Mouse (Mus musculus): ENCODE results near the gene Olfr374.

Gene Olfr374

DNA sequence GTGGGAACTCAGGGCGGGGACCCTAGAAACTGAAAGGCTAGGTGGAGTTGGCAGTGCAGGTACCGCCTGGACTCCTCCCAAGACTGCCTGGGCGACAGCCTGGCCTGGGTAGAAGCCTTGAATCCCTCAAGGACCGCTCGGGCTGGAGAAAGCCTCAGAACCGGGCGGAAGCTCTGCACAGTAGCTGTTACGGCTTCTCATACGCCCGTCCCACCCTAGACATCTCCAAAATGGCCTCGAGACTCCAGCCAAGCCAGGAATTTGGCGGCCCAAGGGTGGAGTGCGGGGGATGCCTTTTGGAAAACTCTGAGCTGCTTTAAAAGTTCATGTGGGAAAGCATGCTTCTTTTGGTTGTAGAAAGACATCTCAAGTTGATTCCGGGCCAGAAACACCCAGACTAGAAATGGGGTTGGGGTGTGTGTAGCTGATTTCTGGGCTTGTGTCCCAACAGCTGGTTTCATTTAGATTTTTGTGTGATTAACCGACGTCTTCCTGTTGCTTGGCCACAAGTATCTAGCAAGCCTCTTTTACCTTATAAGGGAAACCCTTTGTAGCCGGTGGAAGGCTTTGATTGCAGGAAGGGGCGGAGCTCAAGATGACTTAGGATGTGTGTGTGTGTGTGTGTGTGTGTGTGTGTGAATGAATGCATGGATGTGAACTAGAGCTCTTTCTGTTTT is 29.6 kb downstream of the Olfr374 start:
- peak; percentile 72 for DNase-seq

DNA sequence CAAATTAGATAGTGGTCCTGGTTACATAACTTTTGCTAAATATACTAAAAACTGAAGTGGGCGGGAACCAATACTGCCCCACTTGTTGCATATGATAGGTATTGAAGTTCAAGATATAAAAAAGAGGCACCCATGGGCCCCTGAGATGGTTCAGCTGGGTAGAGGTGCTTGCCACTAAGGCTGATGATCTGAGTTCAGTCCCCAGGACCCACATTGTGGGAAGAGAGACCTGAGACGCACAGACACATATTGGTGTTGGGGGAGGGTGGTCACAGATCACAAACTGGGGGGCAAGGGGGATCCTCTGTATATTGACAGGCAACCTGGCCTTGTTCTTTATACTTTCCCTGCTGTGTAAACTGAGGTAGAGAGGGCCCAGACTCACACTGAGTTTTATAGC is 30.6 kb downstream of the Olfr374 start:
- no peak for DNase-seq

DNA sequence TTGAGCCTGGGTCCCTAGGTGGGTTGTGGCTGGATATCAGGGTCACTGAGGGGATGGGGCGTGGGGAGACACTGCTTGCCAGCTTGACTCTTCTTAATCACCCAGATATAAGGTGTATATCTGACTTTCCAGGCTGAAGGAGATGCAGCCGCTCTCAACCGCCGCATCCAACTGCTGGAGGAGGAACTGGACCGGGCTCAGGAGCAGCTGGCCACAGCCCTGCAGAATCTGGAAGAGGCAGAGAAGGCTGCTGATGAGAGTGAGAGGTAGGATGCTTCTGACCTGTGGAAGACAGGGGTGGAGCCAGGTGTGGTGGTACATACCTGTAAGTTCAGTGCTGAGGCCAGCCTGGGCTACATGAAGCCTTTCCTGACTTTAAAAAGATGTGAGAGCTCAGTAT is 31.6 kb downstream of the Olfr374 start:
- DNase-seq = no peak

DNA sequence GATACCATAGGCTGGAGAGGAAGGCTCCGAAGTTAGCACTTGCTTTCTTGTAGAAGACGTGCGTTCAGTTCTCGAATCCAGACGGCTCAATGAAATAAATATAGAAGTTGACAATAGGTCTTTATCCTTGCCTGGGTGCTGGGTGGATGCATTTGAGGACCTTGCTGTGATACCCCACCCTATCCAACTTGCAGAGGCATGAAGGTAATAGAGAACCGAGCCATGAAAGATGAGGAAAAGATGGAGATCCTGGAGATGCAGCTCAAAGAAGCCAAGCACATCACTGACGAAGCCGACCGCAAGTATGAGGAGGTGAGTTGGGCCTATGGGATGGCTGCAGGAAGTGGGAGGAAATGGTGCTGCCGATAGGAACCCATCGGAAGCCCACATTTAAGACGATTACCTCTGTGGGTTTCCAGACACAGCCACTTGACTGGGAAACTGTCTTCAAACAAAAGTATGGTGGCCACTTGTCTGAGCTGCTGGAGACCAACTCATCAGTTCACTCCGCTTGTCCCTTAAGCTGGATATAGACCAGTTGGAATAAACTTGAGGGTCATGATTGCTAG is 36.5 kb downstream of the Olfr374 start:
- no peak for DNase-seq

DNA sequence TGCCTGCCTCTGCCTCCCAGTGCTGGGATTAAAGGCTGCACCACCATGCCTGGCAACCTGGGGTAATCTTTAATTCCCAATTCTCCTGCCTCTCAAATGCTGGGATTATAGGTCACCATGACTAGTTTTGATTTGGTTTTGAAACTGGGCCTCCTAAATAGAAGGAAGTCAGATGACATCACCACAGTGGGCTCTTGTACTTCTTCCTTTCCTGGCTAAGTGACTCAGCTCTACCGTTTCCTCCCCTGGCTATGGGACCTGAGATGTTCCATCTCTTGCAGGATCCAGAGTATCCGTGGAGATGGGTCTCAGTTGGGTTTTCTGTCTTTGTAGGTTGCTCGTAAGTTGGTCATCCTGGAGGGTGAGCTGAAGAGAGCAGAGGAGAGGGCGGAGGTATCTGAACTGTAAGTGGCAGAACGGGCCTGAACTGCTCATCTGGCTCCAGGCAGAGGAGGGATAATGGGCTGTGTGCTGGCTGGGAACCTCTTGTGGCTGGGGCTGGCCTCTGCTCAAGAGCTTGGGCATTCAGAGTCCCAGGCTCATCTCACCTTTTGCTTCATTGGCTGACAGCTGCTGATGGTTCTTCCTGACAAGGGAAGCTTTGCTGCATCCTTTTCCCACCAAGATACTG is 37.6 kb downstream of the Olfr374 start:
- no peak for DNase-seq

DNA sequence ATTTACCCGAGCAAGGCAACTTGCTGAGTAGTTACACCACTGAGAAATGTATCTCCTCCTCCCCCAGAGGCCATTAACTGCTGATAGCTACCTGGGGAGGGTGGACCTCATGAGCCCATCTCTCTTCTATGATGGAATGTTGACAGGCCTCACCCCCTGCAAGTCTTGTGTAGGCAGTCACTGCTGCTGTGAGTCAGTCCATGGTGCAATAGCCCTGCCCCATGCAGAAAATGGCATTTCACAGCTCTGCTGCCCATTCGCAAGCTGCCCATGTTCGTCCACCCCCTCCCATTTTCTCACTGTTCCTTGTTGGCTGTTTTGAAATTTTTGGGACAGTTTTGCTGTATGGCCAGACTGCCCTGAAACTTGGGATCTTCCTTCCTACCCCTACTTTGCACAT is 38.7 kb downstream of the Olfr374 start:
- no peak for DNase-seq

DNA sequence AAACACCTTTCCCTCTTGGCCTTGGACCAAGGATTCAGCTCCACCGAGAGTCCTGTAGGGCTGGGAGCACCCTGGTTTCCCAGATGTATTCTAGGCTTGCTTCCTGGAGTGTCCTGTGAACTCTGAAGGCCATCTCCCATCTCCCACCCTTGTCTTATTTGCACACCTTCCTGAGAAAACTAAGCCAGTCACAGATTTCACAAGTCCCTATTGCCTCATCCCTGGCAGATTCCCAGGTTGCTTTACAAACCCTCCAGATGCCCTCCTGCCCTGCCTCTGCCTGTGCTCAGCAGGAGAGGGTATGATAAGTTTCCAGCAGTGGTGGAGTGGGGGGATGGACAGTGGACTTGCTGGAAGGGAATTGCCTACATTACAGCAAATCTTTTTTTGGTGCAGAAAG is 39.2 kb downstream of the Olfr374 start:
- DNase-seq = no peak

DNA sequence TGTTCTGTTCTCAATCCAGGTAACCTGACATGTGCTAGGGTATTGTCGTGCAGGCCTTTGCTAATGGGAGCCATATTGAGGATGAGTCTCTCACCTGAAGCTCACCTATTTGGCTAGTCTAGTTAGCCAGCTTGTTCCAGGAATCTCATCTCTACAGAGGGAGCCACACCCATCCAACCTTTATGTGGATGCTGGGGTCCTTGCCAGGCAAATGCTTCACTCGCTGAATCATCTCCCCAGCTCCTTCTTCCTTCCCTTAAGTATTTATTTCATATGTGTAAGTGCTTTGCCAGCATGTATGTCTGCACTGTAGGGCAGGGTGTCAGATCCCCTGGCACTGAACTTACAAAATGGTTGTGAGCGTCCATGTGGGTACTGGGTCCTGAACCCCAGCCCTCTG is 39.7 kb downstream of the Olfr374 start:
- no peak for DNase-seq

DNA sequence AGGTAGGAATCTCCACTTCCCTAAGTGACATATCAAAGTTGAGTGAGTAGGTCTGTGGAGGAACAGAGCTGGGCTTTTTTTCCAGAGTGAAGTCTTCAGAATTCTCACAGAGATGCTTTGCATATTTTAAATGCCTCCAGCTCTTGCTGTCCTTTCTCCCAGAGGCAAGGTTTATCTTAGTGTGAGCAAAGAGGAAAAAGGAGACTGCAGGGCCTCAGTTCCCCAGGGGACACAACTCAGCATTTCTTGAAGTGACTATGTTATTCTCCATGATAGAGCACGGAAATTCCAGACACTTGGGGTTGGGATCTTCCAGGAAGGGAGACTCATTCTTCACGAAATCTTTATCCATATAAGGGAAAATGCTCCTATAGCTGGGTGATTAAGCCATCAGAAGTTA is 40.4 kb downstream of the Olfr374 start:
- DNase-seq = no peak

DNA sequence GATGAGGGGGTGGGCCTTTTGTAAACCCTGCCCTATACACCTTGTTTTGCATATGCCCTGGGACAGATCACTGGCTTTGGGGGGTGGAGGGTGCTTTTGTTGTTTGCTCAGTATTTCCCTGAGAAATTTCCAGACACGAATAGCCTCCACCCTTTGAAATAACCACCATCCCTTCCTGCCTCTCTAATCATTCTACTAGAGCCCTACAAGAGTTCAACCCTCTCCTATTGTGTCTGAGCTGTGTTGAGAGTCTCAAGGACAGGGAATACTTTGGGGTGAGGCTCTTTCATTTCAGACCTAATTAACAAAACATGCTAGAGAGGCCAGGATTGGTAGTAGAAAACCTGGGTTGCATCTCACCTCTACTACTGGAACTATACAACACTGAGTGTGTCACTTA is 42.2 kb downstream of the Olfr374 start:
- DNase-seq = no peak

DNA sequence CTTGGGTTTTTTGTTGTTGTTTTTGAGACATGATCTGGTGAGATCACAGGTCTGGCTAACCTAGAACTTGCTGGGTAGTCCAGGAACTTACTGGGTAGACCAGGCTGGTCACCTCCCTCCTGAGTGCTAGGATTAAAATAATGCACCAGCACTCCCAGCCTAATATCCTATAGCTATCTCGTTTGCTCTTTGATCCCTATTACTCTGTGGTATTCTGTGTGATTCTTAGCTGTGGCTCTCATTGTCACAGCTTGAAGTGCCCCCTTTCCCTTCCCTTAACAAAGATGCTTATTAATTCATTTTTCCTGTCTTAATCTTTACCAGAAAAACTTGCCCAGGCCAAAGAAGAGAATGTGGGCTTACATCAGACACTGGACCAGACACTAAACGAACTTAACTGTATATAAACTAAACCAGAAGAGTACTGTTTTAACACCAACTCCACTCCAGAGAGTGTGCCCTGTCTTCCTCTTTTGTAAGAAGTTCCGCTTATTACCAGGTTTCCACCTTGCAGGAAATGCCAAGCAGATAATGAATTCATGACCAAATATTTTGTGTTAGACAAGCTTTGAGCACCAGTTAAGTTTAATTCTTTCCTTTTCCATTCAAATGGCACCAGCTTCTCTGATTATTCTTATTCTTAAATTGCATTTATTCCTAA is 44.7 kb downstream of the Olfr374 start:
- DNase-seq = no peak

DNA sequence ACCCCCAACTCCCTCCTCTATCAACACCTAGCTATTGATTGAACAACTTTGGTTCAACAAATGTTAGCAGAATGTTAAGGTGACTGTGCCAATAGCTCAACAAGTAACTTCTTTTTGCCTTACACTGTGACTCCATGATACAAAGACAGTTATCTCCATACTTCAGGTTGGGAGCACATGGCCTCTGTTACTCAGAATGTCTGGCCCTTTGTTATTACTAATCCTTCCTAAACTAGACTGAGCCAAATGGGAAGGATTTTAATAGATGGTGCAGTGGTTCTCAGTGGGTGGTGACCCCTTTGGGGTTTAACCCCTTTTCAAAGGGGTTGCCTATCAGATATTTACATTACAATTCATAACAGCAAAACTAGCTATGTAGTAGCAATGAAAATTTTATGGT is 46.5 kb downstream of the Olfr374 start:
- no peak for DNase-seq

DNA sequence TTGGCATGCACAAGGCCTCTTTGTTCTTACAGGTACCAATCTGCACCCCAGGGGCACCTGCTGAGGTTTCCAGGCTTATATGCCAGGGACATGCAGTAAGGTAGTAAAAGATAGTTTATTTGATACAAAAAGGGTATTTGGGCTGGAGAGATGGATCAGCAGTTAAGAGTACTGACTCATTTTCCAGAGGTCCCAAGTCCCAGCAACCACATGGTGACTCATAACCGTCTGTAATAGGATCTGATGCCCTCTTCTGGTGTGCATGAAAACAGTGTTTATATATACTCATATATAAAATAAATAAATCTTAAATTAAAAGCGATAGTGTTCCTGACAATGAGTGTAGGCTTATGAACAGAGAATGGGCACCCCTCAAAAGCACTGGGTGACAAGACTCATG is 51.3 kb downstream of the Olfr374 start:
- no peak for DNase-seq

DNA sequence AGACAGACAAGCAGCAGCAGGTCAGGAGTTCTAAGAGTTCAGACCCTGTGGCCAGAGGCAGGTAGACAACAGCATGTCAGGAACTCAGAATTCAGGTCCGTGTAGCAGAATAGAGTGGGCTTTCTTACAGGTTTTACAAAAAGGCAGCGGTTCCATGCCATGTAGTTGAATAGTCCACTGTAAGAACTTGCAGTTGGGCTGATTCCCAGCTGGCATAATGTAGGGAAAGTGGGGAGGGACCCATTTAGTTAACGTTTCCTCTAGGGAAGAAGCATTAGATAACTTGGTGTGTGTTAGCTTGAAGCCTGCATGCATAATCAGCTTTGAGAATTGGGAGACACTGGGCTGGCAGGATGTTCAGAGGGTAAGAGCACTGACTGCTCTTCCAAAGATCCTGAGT is 51.9 kb downstream of the Olfr374 start:
- no peak for DNase-seq

DNA sequence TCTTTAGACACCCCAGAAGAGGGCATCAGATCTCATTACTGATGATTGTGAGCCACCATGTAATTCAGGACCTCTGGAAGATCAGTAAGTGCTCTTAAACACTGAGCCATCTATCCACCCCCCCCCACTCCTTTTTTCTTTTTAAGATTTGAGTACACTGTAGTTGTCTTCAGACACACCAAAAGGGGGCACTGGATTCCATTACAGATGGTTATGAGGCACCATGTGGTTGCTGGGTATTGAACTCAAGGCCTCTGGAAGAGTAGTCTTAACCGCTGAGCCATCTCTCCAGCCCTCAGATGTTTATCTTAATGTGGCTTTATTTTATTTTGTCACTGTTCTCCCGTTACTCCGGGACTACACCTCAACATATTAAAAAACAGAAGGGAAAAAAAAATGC is 53.2 kb downstream of the Olfr374 start:
- no peak for DNase-seq

DNA sequence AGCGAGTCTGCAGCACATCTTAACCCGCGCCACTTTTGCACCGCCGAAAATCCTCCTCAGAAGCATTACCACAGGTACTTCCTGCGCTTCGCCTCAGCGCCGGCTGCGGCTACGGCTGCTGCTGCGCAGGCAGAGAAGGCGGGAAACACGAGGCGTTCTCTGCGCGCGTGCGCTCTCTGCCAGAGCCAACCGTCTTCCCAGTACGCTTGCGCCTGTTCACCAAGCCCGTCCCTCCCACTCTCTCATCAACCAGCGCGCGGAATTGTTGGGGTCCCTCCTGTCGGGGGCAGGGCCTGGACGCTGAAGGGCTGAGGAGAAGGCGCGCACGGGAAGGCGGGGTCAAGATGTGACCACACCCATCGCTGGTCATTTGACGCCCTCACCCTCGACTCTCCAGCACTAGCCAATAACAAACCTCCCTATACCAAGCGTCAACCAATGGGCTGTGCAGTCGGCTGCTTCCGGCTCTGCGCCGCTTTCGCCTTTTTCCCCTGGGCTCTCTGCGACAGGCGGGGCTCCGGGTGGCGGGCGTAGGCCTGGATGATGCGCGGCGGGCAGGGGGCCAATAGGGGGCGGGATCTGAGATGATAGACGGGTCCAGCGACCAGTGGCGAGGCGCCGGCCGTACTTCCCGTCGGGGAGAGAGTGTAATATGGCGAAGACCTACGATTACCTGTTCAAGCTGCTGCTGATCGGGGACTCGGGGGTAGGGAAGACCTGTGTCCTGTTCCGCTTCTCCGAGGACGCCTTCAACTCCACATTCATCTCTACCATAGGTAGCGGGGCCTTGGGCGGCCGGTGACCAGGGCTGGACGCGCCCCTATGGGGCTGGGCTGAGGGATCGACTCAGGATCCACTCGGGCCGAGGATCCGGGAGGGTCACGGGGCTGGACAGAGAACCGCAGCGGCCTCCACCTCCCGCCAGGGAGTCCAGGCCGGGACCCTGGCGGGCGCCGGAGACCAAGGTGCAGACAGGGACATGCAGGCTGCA is 54.2 kb downstream of the Olfr374 start, which contains the start of gene Rab8a:
Gene Rab8a (plus strand): TSS at position 494 of the 991 bp plus-strand sequence.
- peak; percentile 100 for DNase-seq

DNA sequence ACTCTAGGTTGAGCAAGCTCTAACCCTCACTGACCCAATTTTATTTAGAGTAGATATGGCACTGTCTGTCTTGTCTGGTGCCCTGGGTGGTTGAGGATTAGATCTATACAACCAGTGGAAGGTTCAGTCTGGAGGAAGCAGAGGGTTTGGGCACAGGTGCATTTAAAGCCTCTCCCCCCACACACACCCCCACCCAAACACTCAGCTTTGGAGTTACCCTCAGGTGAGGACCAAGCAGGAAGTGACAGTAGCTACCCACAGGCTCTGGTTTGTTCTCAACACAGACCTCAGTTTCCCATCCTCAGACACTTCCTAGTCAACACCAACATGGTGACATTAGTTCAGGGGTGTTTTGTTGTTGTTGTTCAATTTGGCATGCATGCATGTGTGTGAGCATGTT is 56.0 kb downstream of the Olfr374 start:
- no peak for DNase-seq

Measured in kidney, adult 11 months (tissue).